Mouse (Mus musculus) heart, adult 2 months (tissue): ENCODE measurements around the gene Kat6b.

Experiments
- CTCF ChIP-seq: fragments of 200-600 bp; IDR thresholded peaks from 2 replicates; pipeline ENCODE4 v1.8.1; 2022; ENCODE audit warnings: antibody characterized with exemption, mild to moderate bottlenecking, moderate library complexity
- EP300 ChIP-seq: fragments of 200-500 bp; IDR thresholded peaks from 2 replicates; pipeline ENCODE4 v1.6.1; 2011; ENCODE audit warnings: low read depth, low read length, control low read depth; ENCODE audit not compliant: insufficient read depth
- POLR2A ChIP-seq: fragments of 200-500 bp; IDR thresholded peaks from 2 replicates; pipeline ENCODE4 v1.6.1; 2011; ENCODE audit warnings: mild to moderate bottlenecking, low read depth, low read length, control low read depth; ENCODE audit not compliant: insufficient read depth

GRCm38 (mm10) chr14:21653813-21654212 lies 172.6 kb downstream of the Kat6b start:
- TF ChIP-seq CTCF (no peak), POLR2A (no peak), EP300 (no peak)
